Mouse (Mus musculus): ENCODE data around the gene Knstrn. TPM values are rescaled to one million over a fixed set of nuclear protein-coding genes. Genes with fewer than 3 reads are reported as not detected.
A peak's percentile ranks its signal among the peaks of the same experiment; 100 is the strongest.

The Knstrn gene
- total and polyA plus RNA-seq, 3 experiments, result 80.6 to 138 (median 132) TPM

- peak; percentile 21; the same call in 1 of the 2 replicates for TF ChIP-seq MXI1 (IDR thresholded peaks at IDR 0.05; ENCODE audit: low read depth, low read length)
- no peak for TF ChIP-seq RAD21 (IDR thresholded peaks at IDR 0.05; ENCODE audit: low read depth, low read length)
Observed at GRCm38 (mm10) chr2:118804474-118804873, 9.3 kb upstream of the Knstrn start (continued).

GRCm38 (mm10) chr2:118805137-118805536, 8.7 kb upstream of the Knstrn start:
- H3K9me3 ChIP-seq (replicated peaks; ENCODE audit: insufficient read depth, low read length), result no peaks in the 10 kb centered on the region
- TF ChIP-seq EP300 (IDR thresholded peaks at IDR 0.05; ENCODE audit: low read depth in 1 of 2, low read length in 2 of 2) (peak; percentile 78 to 83; a peak in 3 of 4 replicates), TAL1 (IDR thresholded peaks at IDR 0.05; ENCODE audit: low read length) (0 out of 2 replicates have a peak, but pooled peaks have one; percentile 3), MAX (IDR thresholded peaks at IDR 0.05; ENCODE audit: low read length) (peak; percentile 43; the same call in 1 of the 2 replicates), MYC (IDR thresholded peaks at IDR 0.05; ENCODE audit: low read depth, low read length) (peak; percentile 76; the same call in 1 of the 2 replicates), TCF12 (IDR thresholded peaks at IDR 0.05; ENCODE audit: low read depth, low read length) (peak; percentile 31; the same call in 1 of the 2 replicates), MXI1 (IDR thresholded peaks at IDR 0.05; ENCODE audit: low read depth, low read length) (peak; percentile 37), TBP (IDR thresholded peaks at IDR 0.05; ENCODE audit: low read depth, low read length) (peak; percentile 33; the same call in 1 of the 2 replicates), MAFK (IDR thresholded peaks at IDR 0.05; ENCODE audit: borderline replicate concordance, low read depth, low read length) (no peak), RCOR1 (IDR thresholded peaks at IDR 0.05; ENCODE audit: low read depth, low read length) (peak; percentile 79), POLR2AphosphoS2 (IDR thresholded peaks at IDR 0.05; ENCODE audit: low read length) (no peak), ETS1 (IDR thresholded peaks at IDR 0.05; ENCODE audit: low read depth, low read length) (peak; percentile 89), KAT2A (conservative IDR thresholded peaks at IDR 0.05; ENCODE audit: low read depth, low read length) (no peak), USF2 (IDR thresholded peaks at IDR 0.05; ENCODE audit: borderline replicate concordance in 1 of 2, insufficient read depth in 1 of 2, low read depth in 1 of 2, low read length in 2 of 2) (no peak), GATA1 (IDR thresholded peaks at IDR 0.05; ENCODE audit: low read depth, low read length) (peak; percentile 92), ELF1 (IDR thresholded peaks at IDR 0.05; ENCODE audit: low read depth, low read length) (peak; percentile 57; the same call in 1 of the 2 replicates)
- DNase-seq (ENCODE audit: low read depth, low spot score), result peak; percentile 73
- peak overlapping the region; percentile 11 to 38; a peak in 3 of 4 replicates for H3K4me3 ChIP-seq (ENCODE audit: control insufficient read depth in 1 of 2, insufficient read depth in 1 of 2, low read depth in 2 of 2, low read length in 2 of 2)
- no peaks in the 10 kb centered on the region for H3K27me3 ChIP-seq (ENCODE audit: control insufficient read depth in 1 of 2, insufficient read depth in 2 of 2, low read length in 2 of 2)
- no peaks in the 10 kb centered on the region for H3K79me2 ChIP-seq (ENCODE audit: control insufficient read depth, insufficient read depth, low read length, poor library complexity)
- H3K36me3 ChIP-seq (ENCODE audit: control insufficient read depth in 1 of 2, insufficient read depth in 2 of 2, low read length in 2 of 2), result peaks cover 0 to 43% of the 10 kb centered on the region in 2 experiments; a peak in 2 of 4 replicates
- peak overlapping the region; percentile 91 for H3K27ac ChIP-seq (ENCODE audit: control insufficient read depth, low read depth, low read length)
- H3K9ac ChIP-seq (ENCODE audit: control insufficient read depth, low read depth, low read length, poor library complexity, severe bottlenecking), result peak overlapping the region; percentile 17; the same call in 1 of the 2 replicates
- peaks cover 18 to 41% of the 10 kb centered on the region in 2 experiments for H3K4me1 ChIP-seq (ENCODE audit: control insufficient read depth in 1 of 2, insufficient read depth in 2 of 2, low read length in 2 of 2)

- DNase-seq (ENCODE audit: low read depth, low spot score), result peak; percentile 62
- H3K9me3 ChIP-seq (replicated peaks; ENCODE audit: insufficient read depth, low read length), result no peaks in the 10 kb centered on the region
- peak in 1 of 2 experiments; percentile 40; a peak in 1 of 4 replicates for TF ChIP-seq EP300 (IDR thresholded peaks at IDR 0.05; ENCODE audit: low read depth in 1 of 2, low read length in 2 of 2)
- no peak for TF ChIP-seq JUND (IDR thresholded peaks at IDR 0.05; ENCODE audit: low read depth, low read length)
- 0 out of 2 replicates have a peak, but pooled peaks have one; percentile 11 for TF ChIP-seq GATA1 (IDR thresholded peaks at IDR 0.05; ENCODE audit: low read depth, low read length)
- TF ChIP-seq MYC (IDR thresholded peaks at IDR 0.05; ENCODE audit: low read depth, low read length), result no peak
- TF ChIP-seq TAL1 (IDR thresholded peaks at IDR 0.05; ENCODE audit: low read length), result peak; percentile 20; the same call in 1 of the 2 replicates
- no peak for TF ChIP-seq USF1 (IDR thresholded peaks at IDR 0.05; ENCODE audit: low read depth, low read length)
- peaks cover 0 to 43% of the 10 kb centered on the region in 2 experiments; a peak in 2 of 4 replicates for H3K36me3 ChIP-seq (ENCODE audit: control insufficient read depth in 1 of 2, insufficient read depth in 2 of 2, low read length in 2 of 2)
- H3K27ac ChIP-seq (ENCODE audit: control insufficient read depth, low read depth, low read length), result peak overlapping the region; percentile 91
- no peaks in the 10 kb centered on the region for H3K79me2 ChIP-seq (ENCODE audit: control insufficient read depth, insufficient read depth, low read length, poor library complexity)
- no peak overlapping the region for H3K4me3 ChIP-seq (ENCODE audit: control insufficient read depth in 1 of 2, insufficient read depth in 1 of 2, low read depth in 2 of 2, low read length in 2 of 2)
- peaks cover 18 to 41% of the 10 kb centered on the region in 2 experiments for H3K4me1 ChIP-seq (ENCODE audit: control insufficient read depth in 1 of 2, insufficient read depth in 2 of 2, low read length in 2 of 2)
- H3K27me3 ChIP-seq (ENCODE audit: control insufficient read depth in 1 of 2, insufficient read depth in 2 of 2, low read length in 2 of 2), result no peaks in the 10 kb centered on the region
- peak overlapping the region; percentile 21; the same call in 1 of the 2 replicates for H3K9ac ChIP-seq (ENCODE audit: control insufficient read depth, low read depth, low read length, poor library complexity, severe bottlenecking)
Observed at GRCm38 (mm10) chr2:118805756-118806155, 8.0 kb upstream of the Knstrn start.

Data from MEL (cell line).